Mouse (Mus musculus): ENCODE measurements around the gene Slc25a31.

Slc25a31 gene

DNA sequence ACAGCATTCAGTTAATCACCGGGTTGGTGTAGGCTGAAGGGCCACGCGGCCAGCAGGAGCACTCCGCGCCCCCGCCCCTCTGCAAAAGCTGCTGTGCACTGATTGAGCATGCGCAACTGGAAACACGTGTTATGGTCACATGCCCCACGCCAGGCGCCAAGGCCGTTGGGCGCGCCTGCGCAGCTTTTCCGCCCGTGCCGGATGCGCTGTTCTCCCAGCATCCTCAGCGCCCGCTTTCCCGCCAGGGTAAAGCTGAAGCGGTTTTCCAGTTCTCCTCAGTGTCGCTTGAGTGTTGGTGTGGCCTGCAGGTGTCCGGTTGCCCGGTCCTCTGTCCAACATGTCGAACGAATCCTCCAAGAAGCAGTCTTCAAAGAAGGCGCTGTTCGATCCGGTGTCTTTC is at the start of gene Slc25a31:
TSS of gene Slc25a31 (plus strand) at position 201 of the 400 bp plus-strand sequence.
- no peak for DNase-seq

DNA sequence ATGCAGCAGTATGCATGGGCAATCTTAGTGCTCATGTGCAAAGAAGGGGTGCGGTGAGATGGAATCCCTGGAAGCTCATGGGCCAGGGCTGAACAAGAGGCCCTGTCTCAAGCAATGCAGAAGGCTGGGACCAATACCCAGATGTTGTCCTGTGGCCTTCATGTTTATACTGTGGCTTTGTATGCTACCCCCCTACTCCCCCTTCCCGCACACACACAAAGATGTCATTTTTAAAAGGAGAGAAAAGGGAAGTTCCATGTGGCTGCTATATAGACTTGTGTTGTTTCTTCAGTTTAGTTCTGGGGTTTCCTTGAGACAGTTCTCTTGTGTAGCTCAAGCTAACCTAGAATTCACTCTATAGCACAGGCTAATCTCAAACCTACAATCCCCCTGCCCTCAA is 48.4 kb upstream of the Slc25a31 start:
- DNase-seq = no peak

DNA sequence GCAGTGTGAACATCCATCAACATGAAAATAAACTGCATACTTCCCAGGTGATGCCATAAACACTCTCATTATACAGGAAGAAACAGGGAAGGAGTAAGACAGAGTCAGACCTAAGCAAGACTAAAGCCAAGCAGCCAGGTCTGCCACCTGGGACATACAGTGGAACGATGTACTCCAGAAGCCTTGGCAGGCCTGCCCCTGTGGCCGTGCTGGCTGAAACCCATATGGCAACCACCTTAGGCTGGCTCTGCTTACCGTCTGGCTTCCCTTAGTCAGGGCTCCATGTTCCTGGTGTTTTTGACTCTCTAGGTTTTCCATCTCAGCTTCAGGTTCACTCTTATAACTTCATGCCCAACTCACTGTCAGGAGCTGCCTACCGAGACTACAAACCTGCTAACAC is 42.5 kb upstream of the Slc25a31 start:
- DNase-seq = peak; percentile 26

DNA sequence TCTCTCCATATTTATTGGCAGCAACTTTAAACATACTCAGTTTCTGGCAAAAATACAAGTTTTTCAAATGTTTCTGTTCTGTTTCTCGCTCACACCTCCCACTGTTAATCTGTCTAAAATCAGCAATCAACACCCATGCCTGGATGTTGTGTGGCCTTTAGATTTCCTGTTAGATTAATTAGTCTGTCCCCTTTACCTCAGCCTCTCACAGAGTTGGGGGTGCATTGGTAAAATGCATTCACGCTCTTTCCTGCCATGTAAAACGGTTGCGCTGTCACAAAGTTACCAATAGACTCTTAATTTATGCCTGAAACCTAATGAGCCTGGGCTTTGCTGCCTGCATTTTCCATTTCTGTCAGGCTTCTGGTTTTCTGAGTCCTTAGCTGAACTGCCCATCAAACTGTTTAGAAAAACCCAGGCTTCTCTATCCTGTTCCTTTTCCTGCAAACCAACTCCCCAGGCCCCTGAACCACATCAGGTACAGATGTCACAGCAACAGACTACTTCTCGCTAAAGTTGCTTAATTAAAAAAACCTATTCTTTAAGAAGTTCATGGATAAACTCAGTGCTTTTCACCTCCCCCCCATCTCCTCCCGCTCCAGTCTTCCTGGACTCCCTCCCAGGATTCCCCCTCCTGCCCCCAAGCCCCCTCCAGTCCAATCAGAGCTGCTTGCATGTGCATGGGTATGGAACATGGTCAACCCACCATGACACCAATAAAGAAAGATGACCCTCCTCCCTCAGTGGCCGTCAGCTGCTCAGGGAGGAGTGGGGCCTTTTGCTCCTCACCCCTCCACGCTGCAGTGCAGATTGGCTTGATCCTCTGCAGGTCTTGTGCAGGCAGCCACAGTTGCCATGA is 41.6 kb upstream of the Slc25a31 start:
- no peak for DNase-seq

DNA sequence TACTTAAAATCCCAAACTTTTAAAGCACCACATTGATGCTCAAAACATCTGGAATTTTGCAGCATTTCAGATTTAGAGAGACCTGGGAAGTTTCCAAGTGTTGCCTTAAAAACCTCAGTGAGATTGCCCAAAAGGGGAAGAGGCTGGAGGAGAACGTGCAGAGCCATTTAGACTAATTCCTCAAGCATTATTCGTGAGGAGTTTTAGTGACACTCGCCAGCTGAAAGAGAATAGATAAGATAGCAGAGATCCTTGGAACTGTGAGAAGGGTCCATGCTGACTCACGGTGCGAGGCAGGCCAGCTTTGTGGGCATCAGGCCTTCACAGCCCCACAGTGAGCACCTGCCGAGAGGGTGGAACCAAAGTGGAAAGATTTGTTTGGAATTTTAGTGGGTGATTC is 39.8 kb upstream of the Slc25a31 start:
- no peak for DNase-seq

DNA sequence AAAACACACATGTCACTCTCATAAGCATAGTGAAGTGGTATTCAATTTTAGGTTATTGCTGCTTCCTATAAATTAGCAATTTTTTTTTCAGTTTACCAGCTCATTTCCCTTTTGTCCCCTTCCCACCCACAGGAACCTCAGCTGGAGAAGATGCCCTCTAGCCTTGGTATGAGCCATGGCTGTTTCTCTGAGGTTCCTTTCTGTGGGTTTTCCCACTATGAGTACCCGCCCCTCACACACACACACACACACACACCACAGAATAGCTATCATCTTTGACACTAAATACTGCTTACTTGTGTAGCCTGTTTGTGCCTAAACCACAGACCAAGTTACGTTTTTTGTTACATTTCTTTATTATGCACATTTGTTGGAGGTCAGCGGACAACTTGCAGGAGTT is 39.3 kb upstream of the Slc25a31 start:
- no peak for DNase-seq

DNA sequence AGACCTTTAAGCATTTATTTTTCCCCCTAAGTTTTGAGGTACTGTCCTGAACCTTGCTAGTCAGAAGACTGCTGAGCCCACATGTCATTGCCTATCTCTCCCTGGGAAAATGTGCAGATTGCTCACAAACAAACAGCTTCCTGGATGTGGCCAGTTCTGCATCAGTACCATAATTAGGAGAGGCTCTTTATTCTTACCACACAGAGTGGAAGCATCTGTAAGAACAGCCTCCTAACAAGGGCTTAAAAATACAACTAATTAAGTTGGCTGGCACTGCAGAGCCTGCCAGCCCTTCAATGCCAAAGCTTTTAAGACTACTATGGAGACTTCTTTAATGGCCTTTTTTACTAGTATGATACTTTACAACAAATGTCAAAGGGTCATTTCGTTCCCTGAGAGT is 35.1 kb upstream of the Slc25a31 start:
- DNase-seq = no peak

DNA sequence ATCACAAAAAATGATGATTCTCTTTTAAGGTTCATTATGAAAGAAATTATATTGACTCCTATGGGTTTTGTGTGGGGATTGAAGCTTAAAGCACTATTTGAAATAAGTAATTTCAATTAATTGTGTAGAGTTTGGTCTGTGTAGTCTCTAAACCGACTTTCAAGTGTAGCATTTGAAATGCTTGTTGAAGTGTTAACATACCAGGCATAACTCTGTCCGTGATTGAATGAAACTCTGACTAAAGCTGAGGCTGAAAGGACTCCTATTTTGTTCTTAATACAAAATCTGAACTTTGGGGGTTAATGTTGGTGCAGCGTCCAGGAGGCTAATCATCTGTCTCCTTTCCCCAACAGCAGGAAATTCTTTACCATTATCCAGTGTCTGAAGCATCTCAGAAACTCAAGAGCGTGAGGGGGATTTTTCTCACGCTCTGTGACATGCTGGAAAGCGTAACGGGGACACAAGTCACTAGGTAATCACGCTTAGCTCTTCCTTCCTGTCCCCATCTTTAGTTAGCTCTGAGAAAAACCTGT is 33.7 kb upstream of the Slc25a31 start:
- DNase-seq = no peak

DNA sequence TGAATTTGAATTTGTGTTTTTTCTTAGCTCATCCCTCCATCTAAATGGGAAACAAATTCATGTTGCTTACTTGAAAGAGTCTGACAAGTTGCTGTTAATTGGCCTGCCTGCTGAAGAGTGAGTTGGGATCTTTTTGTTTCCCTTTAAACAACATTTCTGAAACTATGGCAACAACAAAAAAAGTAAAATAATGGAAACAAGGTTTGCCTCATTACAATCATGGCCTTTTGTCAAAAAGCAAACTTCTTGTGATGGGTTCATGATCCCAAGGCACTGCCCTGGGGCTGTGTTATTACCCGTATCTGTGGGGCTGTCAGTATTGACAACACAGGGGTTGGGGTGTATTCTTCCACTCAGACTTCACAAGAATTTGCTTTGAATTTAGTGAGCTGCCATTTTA is 29.8 kb upstream of the Slc25a31 start:
- DNase-seq = no peak

DNA sequence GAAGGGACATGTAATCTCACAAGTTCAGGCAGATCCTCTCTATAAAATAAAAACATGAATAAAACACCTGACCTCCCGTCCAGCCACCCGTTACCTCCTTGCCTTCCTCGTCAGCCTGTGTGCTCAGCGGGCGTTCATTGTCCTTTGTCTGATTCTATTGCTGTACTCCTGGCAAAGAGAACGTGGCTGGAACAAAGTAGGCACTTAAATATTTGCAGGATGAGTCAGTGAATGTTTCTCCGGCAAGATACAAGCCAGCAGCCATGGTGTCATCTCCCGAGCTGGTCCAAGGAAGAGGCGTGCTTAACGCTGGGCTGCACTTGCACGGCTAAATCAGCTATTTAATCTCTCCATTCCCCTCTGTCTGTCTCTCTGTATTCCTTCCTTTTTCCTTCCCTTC is 26.3 kb upstream of the Slc25a31 start:
- no peak for DNase-seq

DNA sequence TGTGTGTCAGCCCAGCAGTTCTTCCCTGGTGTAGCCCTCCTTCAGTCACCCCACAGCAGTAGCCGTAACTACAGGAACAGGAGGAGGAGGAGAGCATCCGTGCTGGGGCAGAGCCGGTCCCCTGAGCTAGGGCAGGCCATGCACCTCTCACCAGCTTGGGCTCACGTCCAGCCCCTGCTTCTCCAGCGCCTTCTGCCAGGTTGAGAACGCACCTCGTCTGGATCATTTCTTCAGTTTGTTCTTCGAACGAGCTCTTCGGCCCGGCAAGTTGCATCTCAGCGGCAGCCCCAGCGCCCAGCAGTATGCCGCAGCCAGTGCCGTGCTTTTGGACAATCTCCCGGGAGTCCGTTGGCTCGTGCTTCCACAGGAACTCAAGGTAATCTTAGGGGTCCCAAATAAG is 25.5 kb upstream of the Slc25a31 start:
- peak; percentile 38 for DNase-seq

DNA sequence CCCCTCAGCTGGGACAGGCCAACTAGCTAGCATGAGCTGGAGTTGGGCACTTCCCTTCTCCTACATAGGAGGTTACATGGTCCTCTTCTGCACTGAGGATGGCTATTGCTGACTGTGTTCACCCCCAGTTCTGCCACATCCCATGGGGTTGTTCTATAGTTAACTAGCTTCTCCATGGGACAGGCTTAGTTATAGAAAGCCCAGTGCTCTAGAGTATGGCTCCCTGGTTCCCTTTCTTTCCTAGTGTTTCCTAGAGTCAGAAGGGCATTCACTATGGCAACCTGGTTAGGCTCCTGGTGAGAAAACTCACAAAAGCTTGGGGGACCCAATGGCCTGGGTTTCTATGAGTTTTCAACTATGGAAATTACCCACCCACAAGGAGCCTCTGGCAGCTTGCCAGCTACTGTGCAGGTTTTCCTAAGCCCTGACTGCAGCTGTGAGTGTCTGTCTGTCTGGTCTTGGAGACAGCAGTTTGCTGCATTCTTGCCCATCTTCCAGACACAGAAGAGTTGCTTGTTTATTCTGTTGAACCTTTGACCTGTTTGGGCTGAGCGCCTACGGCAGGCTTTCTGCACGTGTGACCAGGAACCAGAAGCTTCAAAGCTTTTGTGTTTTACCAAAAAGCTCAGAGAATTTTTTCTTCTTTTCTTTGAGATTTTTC is 22.7 kb upstream of the Slc25a31 start:
- DNase-seq = no peak

DNA sequence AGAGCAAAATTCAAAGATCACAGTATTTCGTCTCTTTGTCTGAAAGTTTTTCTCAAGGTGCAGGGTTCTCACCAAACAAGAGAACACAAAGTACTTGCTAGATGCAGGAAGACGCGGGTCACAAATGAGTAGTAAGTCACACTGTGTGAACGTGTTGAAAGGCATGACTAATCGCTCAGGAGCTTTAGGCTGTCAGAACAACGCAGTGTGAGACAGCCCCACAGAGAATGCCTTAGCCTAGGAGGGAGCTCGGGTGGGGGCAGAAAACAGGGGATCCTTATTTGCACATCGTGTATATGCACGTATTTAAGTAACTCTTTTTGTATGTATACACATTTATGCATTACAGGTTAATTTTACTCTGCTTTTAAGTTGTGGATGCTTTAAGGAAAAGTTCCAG is 21.8 kb upstream of the Slc25a31 start:
- DNase-seq = no peak

DNA sequence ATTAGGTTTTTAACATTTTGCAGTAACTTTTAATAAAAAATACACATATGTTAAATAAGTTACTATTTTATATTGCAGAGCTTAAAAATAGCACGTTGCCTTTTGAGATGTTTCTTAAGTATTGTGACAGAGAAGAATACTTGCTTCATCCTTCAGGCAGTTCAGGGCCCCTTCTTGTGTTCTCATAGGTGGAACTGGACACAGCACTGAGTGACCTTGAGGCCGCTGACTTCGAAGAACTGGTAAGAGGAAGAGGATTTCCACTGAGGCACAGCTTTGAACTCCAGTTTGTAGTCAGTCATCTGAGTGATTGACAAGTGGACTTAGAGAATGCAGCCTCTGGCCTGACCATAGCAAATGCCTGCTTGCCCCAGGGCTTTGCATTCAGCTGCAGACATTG is 21.1 kb upstream of the Slc25a31 start:
- no peak for DNase-seq

DNA sequence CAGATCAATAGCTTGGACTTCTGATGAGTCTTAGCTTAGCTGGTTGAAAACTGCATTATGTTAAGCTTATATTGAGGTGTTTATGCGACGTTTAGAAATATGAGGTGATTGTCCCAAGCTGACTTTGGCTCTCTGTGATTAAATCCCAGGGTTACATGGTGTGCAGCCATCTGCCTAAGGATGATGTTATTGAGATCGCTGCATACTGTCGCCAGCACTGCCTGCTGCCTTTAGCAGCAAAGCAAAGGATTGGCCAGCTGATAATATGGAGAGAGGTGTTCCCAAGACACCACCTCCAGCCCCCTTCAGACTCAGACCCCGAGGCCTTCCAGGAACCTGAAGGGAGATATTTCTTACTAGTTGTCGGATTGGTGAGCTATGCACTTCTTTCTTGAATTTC is 17.1 kb upstream of the Slc25a31 start:
- peak; percentile 46 for DNase-seq

DNA sequence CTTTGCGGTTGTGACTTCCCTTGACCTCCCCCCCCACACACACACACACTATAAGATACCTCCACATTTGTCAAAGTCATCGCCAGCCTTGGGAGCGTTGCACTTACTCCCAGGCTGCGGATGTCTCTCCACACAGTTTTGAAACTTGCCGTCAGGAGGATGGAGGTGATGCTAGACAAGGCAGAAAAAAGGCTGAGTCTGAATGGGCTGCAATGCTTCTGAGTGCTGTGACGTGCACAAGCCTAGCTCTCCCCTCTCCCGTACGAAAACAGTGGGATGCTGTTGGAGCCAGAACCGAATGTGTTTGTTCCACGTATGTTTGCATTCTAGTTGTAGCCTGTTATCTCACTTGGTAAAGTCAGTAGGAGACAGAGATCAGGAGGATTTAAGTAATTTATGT is 15.2 kb upstream of the Slc25a31 start:
- DNase-seq = no peak

DNA sequence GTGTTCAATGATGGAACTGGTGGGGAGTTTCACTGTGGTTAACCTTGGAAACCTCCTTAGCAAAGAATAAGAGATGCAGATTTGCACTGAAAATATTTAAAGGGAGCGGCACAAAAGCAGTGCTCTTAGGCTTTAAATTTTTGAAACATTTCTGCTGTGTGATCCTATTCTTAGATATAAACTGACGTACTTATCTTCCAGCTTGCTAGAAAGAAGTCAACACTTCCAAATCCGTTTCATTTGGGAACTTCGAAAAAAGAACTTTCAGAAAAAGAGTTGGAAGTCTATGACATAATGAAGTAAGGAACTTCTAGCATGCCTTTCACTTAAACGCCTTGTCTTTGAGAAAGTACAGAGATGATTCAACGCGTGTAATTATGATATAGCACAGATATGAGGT is 14.7 kb upstream of the Slc25a31 start:
- no peak for DNase-seq

DNA sequence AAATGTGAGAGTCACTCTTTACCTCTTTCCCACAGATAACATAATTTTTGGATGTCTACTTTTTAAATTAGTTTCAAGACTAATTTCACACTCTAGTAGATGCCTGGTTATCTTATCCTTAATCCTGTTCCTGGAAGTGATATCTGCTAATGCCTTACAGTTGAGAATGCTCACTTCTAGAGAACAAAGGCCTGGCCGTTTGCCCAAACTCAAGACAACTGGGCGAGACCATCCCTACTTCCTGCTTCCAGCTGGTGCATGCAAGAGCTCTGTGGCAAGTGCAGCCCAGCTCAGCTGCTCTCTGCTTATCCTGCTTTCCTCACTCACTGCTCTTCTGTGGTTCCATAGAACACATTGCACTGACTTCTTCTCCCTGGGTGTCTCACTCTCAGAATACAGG is 14.2 kb upstream of the Slc25a31 start:
- no peak for DNase-seq

DNA sequence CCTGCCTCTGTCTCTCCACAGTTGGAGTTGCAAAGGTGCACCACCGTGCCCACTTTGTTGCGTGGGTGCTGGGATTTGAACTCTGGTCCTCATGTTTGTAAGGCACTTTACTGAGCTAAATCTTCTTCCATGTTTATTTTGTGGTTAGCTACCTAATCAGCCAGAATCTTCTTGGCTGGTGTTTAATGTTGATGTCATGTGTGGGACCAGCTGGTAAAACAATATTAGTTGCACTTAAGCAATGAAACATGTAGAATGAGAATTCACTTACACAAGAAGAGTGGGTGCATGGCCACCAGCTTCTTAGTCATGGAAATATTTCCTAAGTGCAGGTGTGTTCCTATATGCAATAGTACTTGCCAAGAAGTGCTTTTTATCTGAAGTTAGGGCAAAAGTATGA is 13.5 kb upstream of the Slc25a31 start:
- no peak for DNase-seq

DNA sequence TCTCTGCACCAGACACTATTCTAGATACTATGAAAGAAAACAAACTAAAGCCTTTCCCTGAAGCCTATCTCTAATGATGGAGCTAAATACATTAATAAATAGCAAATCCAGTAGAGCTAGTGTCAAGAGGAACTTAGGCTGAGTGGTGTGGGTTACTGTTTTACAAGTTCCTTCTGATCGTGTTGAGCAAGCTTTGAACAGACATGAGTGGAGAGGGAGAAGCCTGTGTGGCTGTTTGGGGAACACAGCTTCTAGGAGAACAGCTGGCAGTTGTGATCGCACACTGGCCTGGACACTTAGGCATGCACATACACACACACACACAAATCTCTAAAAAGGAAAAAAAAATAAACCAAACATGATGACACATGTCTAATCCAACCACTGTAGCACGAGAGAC is 9.8 kb upstream of the Slc25a31 start:
- no peak for DNase-seq

DNA sequence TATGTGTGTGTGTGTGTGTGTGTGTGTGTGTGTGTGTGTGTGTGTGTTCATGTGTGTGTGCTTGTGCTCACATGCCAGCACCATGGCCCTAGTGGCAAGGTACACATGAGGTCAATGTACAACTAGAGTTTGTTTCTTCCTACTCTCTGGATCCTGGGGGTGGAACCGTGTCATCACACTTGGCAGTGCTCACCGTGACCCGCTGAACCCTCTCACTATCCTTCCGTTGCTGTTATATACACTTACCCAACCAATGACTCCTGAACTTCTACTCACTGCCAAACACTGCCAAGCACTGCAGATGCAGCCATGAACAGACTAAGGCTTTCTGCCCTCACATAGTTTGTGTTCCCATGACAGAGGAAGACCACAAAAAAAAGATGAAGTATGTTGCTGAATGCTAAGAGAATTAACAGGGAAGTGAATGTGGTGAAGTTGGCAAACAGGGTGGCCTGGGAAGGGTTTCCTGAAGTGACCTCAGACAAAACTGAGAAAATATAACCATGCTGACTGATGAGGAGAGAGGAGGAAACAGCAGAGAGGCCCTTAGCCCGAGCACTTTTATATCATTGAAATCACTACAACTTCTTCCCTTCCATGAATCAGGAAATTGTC is 3.7 kb upstream of the Slc25a31 start:
- no peak for DNase-seq

DNA sequence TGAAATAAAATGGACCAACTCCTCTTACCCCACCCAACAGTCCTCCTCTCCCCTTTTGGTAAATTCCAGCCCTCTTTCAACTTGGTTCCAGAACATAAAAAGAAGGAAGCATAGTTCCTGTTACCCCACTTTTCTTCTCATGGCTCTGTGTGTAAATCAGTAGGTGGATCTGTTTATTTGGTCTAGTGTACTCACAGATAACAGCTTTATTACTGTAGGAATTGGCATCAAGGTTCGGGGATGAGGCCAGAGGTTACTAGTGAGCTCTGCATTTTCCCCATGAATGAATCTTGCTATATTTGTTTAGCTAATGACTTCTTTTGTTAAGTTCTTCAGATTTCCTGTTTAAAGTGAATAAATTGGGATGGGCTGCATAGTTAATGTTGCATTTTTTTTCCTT is 7.4 kb downstream of the Slc25a31 start:
- no peak for DNase-seq

DNA sequence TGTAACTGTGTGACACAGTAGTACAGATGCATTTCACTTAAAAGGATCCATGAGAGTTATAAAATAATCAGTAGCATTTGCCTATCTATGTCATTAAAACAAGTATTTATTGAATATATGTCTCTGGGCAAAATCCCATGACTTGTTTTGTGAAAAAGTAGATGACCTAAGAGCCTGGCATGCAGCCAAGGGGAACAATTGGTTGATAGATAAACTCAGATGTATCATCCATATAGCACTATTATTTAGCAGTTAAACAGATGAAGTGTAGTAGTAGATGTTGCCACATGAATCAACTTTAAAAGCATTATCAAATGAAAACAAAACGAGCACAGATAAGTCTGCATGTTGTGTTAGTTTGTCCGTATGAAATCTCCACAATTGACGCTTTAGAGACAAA is 10.4 kb downstream of the Slc25a31 start:
- no peak for DNase-seq

DNA sequence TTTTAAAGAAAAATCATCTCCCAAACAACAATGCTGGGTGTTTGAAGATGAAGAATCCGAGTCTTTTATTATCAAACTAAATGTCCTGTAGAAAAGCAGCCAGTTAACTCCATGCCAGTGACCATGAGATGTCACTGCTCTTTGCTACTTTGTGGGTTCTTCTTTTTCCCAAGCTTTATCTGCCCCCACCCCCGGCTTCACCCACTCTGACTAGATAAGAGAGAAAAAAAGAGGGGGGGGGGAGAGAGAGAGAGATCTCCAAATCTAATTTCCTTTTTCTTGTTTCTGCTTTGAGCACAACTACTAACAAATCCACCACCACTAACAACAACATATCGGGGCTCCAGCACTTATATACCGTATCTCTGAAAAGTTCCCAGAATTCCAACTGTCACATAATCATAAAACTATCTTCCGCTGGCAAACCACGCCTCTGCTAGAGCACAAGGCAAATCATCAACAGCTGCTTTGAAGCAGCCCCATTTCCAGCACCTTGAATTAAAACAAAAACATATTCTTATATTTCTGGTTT is 29.8 kb downstream of the Slc25a31 start:
- DNase-seq = no peak

All from cerebellum, adult 8-10 months (tissue).